Mouse (Mus musculus) embryonic facial prominence, embryonic 11.5 days (tissue): Measurements from ENCODE around the gene Rhcg. TPM values are rescaled to one million over a fixed set of nuclear protein-coding genes. Genes with fewer than 3 reads are reported as not detected.

Experiments
- ATAC-seq: fragments of 200-750 bp; cut with Nextera tagmentation; replicated peaks from 2 replicates; pipeline ENCODE4 v1.8.0; 2017; ENCODE audit warnings: low read depth; ENCODE audit not compliant: insufficient number of reproducible peaks, low FRiP score, low TSS enrichment
- DNase-seq: peaks from one replicate; pipeline ENCODE4 v3.0.0-alpha.2; 2015; ENCODE audit warnings: low spot score
- H3K27ac ChIP-seq: fragments of 300-500 bp; sonication (generic); replicated peaks from 2 replicates; pipeline ENCODE4 v1.5.1; 2014; ENCODE audit warnings: mild to moderate bottlenecking, low read depth, low read length, control low read depth
- H3K27me3 ChIP-seq: fragments of 300-500 bp; sonication (generic); 2 replicates; pipeline ENCODE4 v1.6.1; 2014; ENCODE audit warnings: mild to moderate bottlenecking, low read length, moderate library complexity, mixed read lengths; ENCODE audit not compliant: control insufficient read depth, insufficient read depth
- H3K36me3 ChIP-seq: fragments of 300-500 bp; sonication (generic); replicated peaks from 2 replicates; pipeline ENCODE4 v1.6.1; 2014; ENCODE audit warnings: low read depth, mild to moderate bottlenecking, low read length, moderate library complexity, mixed read lengths; ENCODE audit not compliant: control insufficient read depth, insufficient read depth
- H3K4me1 ChIP-seq: fragments of 300-500 bp; sonication (generic); 2 replicates; pipeline ENCODE4 v1.6.1; 2014; ENCODE audit warnings: low read length, mixed read lengths; ENCODE audit not compliant: control insufficient read depth, insufficient read depth
- H3K4me2 ChIP-seq: fragments of 300-500 bp; sonication (generic); 2 replicates; pipeline ENCODE4 v1.6.1; 2014; ENCODE audit warnings: low read depth, mild to moderate bottlenecking, control low read depth, low read length, moderate library complexity
- H3K4me3 ChIP-seq: fragments of 300-500 bp; sonication (generic); 2 replicates; pipeline ENCODE4 v1.5.1; 2014; ENCODE audit warnings: low read depth, low read length, control low read depth
- H3K9ac ChIP-seq: fragments of 300-500 bp; sonication (generic); replicated peaks from 2 replicates; pipeline ENCODE4 v1.6.1; 2014; ENCODE audit warnings: mild to moderate bottlenecking, control low read depth, low read length
- H3K9me3 ChIP-seq: fragments of 300-500 bp; sonication (generic); replicated peaks from 2 replicates; pipeline ENCODE4 v1.6.1; 2016; ENCODE audit warnings: mild to moderate bottlenecking, low read length, inconsistent platforms, mixed read lengths; ENCODE audit not compliant: control insufficient read depth
- WGBS: fragments of 180-500 bp; shearing (Covaris S2); extraction: QIAGEN DNeasy Blood & Tissue Kit; methylation state at CpG from one replicate; pipeline ENCODE4 v1.1.7; 2014; 5-methylcytosine and 5-hydroxymethylcytosine counted together
- polyA plus RNA-seq: library from polyadenylated mRNA; unstranded; fragments of >200 nt; fragmentation: Nextera tagmentation; extraction: Ambion mirVana; gene quantifications from 2 replicates; pipeline ENCODE4 v1.2.1, GENCODE M21; 2014

Gene Rhcg
- polyA plus RNA-seq, 1 experiment from 2014 or later, result 0.53 TPM

DNA sequence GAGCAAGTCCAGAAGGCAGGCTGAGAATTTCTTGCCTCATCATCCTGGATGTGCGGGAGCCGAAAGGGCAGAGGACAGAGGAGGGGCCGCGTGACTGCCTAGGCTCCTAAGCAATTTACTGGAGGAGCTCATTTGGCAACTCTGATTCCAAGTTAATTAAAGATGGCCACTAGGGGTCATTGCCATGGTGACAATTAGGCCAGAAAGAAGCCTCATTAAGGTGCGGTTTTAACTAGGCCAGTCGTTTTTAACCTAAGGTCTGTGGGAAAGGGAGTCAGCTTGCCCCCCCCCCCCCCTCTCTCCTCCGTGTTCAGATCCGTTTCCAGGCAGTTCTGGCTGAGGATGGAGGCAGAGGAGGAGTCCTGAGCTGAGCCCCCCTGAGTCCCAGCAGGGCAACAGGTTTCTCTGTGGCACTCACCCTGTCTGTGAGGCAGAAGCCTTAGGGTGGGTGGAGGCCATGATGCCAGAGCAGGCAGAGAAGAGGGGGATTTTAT is 59.7 kb downstream of the Rhcg start:
- 3% methylated on average over 8 of the region's 8 CpGs for WGBS
- Histone ChIP-seq H3K4me3 (no peak overlapping the region), H3K36me3 (no peaks in the 10 kb centered on the region), H3K9ac (no peak overlapping the region), H3K9me3 (no peaks in the 10 kb centered on the region), H3K4me2 (no peak overlapping the region), H3K27me3 (peaks cover 51% of the 10 kb centered on the region), H3K27ac (no peak overlapping the region), H3K4me1 (no peaks in the 10 kb centered on the region)
- DNase-seq (no peak), ATAC-seq (0 out of 2 replicates have a peak, but pooled peaks have one; percentile 41)

DNA sequence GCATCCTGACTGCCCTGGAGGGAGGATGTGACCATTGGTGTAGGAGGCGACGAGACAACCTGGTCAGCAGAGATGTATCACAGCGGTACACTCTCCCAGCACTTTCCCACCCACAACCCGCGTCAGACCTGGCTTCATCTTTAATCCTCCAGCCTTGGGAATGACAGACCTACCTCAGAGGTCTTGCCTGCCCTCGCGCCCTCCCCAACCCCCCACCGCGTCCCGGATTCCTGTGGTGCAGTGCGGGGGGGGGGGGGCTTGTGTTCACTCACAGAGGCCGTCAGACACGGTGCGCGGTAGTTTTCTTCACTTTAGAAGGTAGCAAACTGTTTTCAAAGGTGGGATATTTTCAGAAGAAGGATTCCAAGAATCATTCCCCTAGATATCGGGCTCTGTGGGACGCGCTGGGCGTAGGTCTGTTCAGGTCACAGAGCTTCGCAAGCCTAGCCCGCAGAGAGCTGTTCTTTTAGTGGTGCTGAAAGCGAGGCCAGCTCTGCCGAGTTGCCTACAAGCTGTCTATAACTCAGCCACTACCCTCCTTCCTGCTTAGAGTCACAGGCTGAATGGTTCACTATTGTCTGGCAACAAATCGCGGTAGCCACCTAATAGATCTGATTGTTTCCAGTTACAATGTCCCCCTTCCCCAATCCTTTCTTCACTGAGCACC is 62.0 kb downstream of the Rhcg start:
- DNase-seq (peak; percentile 87), ATAC-seq (no peak)
- Histone ChIP-seq H3K9me3 (no peaks in the 10 kb centered on the region), H3K27ac (no peak overlapping the region), H3K4me2 (no peak overlapping the region), H3K9ac (no peak overlapping the region), H3K4me1 (no peaks in the 10 kb centered on the region), H3K36me3 (no peaks in the 10 kb centered on the region), H3K4me3 (no peak overlapping the region), H3K27me3 (peaks cover 60% of the 10 kb centered on the region)
- under 1% methylated on average over 25 of the region's 25 CpGs for WGBS

DNA sequence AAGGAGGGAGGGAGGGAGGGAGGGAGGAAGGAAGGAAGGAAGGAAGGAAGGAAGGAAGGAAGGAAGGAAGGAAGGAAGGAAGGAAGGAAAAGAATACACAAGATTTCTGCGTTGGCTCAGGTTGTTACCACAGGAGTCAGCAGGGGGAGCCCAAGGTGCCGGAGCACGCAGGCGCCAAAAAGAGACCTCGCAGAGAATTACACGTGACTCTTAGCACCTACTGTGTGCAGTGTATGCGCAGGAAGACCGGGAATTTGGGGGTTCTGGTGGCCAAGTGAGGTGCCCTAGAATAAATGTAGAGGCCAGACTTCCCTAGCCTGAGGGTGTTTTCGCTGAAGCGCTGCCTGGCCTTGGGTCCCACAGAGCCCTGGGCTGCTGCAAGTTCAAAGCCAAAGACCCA is 64.8 kb downstream of the Rhcg start:
- Histone ChIP-seq H3K27ac (no peak overlapping the region), H3K4me3 (no peak overlapping the region), H3K9me3 (no peaks in the 10 kb centered on the region), H3K36me3 (no peaks in the 10 kb centered on the region), H3K9ac (no peak overlapping the region), H3K4me2 (no peak overlapping the region), H3K27me3 (peaks cover 75% of the 10 kb centered on the region), H3K4me1 (no peaks in the 10 kb centered on the region)
- DNase-seq (peak; percentile 46), ATAC-seq (no peak)
- 7% methylated on average over 10 of the region's 10 CpGs for WGBS

DNA sequence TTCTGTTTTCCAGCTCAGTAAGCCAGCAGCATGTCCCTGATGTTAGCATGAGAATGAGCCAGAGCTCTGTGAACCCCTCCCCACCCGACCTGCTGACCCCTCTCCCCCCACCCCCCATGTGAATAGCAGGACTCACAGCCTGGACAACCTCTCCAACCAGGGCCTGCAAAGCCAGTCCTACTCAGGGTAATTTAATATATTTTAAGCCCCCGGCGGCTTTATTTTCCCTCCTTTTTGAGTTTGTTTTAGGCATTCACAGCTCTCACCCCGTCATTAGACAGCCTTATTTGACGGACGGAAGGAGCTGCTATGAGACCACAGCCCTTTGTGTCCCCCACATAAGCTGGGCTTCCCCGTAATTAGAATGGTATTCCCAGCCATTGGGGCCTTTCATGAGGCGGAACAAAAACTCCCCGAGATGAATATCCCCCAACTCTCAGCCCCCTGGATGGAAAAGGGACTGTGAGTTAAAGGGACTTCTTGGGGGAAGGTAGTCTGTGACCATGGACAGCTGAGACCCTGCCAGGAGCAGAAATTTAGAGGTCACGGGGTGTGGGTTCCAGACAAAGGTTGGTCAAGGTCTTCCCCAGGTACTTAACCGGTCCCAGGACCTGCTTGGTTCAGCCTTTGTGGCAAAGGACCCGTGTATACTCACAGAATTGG is 68.4 kb downstream of the Rhcg start:
- peak; percentile 44 for DNase-seq
- no peaks in the 10 kb centered on the region for H3K9me3 ChIP-seq
- H3K27me3 ChIP-seq, result peaks cover 77% of the 10 kb centered on the region
- 17% methylated on average over 12 of the region's 12 CpGs for WGBS
- ATAC-seq, result no peak
- H3K27ac ChIP-seq, result no peak overlapping the region
- no peak overlapping the region for H3K4me2 ChIP-seq
- no peak overlapping the region for H3K9ac ChIP-seq
- H3K36me3 ChIP-seq, result no peaks in the 10 kb centered on the region
- H3K4me1 ChIP-seq, result no peaks in the 10 kb centered on the region
- no peak overlapping the region for H3K4me3 ChIP-seq

DNA sequence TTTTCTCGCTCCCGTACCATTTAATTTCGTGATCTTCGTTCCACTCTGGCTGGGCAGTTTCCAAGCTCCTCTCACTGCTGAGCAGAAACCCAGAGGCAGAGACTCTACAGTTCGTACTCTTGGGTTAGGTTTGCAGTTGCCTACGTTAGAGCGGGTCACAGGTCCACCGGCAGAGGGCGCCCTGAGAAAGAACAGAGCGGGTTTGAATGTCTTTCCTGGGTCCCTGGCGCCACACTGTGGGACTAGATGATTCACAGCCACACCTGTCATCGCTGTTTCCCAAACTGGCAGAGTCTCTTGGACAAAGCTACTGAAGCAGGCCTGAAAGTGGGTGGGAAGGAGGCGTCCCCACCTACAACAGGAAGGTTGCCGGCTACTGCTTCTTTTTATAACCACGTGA is 70.4 kb downstream of the Rhcg start:
- H3K9me3 ChIP-seq, result no peaks in the 10 kb centered on the region
- H3K4me2 ChIP-seq, result no peak overlapping the region
- ATAC-seq (peak; percentile 37; the same call in 1 of the 2 replicates), DNase-seq (peak; percentile 84)
- under 1% methylated on average over 15 of the region's 15 CpGs for WGBS
- H3K27me3 ChIP-seq, result peaks cover 72% of the 10 kb centered on the region
- H3K27ac ChIP-seq, result no peak overlapping the region
- no peaks in the 10 kb centered on the region for H3K4me1 ChIP-seq
- H3K36me3 ChIP-seq, result no peaks in the 10 kb centered on the region
- no peak overlapping the region for H3K9ac ChIP-seq
- H3K4me3 ChIP-seq, result no peak overlapping the region

DNA sequence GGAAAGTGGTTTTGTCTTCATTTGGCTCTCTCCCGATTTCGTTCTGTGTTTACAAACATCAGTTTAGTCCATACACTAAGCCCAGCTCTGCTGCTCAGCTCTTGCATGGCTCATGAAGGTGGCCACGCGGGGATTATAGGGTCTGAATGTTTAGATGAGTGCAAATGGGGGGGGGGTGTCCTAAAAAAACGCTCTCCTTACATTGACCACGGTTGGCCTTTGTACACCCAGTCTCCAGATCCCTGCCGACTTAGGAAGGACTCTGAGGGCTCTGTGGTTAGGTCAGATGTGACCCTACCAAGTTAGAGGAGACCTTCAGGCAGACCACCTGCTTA is 72.4 kb downstream of the Rhcg start:
- DNase-seq, result no peak
- Histone ChIP-seq H3K4me3 (no peak overlapping the region), H3K4me2 (no peak overlapping the region), H3K27me3 (peaks cover 84% of the 10 kb centered on the region), H3K27ac (no peak overlapping the region), H3K36me3 (no peaks in the 10 kb centered on the region), H3K9ac (no peak overlapping the region), H3K9me3 (no peaks in the 10 kb centered on the region), H3K4me1 (no peaks in the 10 kb centered on the region)
- ATAC-seq, result no peak
- WGBS, result 6% methylated on average over 7 of the region's 7 CpGs

DNA sequence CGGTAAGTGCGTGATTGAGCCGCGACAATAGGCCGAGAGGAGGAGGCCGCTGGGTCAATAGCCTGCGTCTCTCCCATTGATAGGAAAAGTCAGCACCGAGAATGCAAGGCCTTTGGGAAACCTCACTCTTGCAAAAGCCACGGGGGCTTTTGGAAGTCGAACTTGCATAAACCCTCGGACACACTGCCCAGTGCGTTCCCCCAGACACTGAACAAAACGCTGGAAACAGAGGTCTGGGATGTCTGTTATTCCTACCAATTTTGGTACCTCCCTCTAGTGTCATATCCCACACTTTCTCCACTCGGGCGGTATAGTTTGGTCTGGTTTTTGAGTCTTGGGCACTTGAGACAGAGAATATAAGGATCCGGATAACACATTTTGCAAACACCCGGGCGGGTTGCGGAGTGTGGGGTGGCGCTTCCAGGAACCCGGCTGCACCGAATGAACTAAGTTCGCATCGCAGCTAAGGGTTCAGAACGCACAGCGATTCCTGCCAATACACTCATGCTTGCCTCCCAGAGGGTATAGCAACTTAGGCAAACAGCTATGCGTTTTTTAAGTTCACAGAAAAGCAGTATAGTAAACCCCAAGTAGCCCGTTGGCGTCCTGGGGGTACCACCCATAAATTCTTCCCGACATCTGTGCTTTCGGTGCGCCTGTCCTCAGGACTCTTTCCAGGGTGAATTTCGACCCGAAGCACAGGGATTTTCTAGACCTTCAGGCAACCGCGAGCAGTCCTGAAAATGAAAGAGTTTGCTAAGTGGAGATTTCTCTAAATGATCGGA is 73.0 kb downstream of the Rhcg start:
- DNase-seq (peak; percentile 27), ATAC-seq (no peak)
- Histone ChIP-seq H3K9me3 (no peaks in the 10 kb centered on the region), H3K4me3 (no peak overlapping the region), H3K9ac (no peak overlapping the region), H3K4me1 (no peaks in the 10 kb centered on the region), H3K4me2 (no peak overlapping the region), H3K36me3 (no peaks in the 10 kb centered on the region), H3K27me3 (peaks cover 83% of the 10 kb centered on the region), H3K27ac (0 out of 2 replicates have a peak overlapping the region, but pooled peaks have one; percentile 4)
- WGBS, result 2% methylated on average over 37 of the region's 37 CpGs
